Mouse (Mus musculus) mouse embryonic stem cell (cell line): ENCODE measurements around the gene Fbxw10.

Source experiments
- in situ Hi-C, 2 experiments: fragments of 300-500 bp; cut with MboI; formaldehyde crosslinking; loops; 1 replicate in 1 of 2; 3 replicates in 1 of 2; pipeline ENCODE4 v1.14.3; 2019 to 2020; ENCODE audit warnings: low sequenced_read_pairs in 2 of 2, low pct_unique_long_range_greater_than_20kb in 1 of 2, mixed read lengths in 1 of 2; ENCODE audit not compliant: unreplicated experiment in 1 of 2

Fbxw10 gene

DNA sequence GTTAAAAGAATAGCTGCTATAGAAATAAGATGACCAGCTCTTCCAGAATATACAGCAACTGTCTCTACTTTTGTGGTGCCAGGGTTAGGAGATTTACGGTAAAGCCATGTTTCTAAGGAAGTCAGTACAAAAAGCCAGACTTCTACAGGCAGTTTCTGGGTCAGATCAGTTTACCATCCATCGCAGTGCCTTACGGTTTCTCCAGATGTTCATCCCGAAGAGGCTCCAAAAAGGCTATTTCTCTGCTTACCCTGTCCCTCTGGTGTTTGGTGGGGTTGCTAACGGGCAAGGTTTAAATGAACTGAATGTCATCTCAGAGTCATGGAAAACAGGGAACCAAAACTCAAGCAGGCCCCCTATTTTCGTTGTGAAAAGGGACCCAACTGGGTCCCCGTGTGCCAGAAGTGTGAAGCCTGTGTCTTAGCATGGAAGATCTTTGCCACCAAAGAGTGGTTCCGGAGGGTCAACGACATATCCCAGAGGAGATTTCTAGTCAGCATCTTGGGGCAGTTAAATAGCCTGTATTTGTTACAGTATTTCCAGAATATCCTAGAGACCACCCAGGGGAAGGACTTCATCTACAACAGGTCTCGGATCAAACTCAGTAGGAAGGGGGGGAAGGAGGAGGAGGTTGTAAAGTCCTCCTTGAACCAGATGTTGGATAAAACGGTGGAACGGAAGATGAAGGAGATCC lies at the start of gene Fbxw10:
Fbxw10 (plus strand) TSS at position 109 of the 694 bp plus-strand sequence.
- in situ Hi-C loops: no loop called here

DNA sequence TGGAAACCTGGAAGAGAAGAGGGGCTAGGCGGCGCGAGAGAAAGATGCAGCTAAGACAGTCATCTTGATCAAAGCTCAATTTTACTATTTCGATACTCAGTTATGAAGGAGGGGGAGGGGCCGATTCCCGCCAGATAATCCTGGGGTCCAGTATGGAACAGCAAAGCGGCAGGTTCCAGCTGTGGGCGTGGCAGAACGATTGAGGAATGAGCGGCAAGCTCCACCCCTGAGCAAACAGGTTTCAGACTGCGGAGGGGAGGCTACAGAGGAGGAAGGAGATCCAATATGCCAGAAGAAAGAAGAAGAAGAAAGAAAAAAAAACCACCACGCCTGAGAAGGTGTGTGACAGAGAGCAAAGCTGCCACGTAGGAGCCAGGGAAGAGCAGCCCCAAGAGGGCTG lies 42.8 kb upstream of the Fbxw10 start:
- in situ Hi-C loops: no loop called here

DNA sequence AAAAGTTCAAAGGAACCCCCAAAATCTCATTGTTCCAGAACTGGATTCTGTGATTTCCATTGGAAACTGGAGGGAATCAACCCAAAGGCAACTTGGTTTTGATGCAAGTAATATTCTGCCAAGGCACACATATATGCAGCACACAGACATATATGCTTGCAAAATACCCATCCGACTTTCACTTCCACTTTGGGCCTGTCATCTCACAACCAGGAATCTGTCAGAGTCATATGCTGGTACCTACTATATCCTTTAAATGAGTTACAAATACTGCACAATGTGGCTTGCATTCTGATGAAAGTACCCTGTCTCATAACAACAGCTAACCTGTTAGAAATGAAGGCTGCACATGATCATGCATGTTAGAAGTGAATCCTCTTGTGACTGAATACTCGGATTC lies 38.9 kb upstream of the Fbxw10 start:
- in situ Hi-C loops: no loop called here

DNA sequence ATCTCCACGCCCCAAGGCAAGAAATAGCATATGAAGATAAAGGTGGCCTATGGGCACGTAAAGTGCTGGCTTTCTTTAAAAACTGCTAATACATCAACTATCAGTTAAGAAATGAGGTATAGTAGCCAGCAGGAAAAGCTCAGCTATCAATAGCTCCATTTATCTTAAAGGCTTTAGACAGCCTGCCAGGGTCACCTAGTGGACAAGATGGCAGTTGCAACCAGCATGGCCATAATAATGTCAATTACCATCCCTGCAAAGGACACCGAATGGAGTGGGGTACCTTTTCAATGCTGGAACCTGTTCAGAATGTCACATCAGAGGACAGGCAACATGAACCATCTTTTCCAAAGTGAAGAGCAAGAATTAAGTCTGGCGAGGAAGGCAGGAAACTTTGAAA lies 37.7 kb upstream of the Fbxw10 start:
- in situ Hi-C loops: no loop called here

DNA sequence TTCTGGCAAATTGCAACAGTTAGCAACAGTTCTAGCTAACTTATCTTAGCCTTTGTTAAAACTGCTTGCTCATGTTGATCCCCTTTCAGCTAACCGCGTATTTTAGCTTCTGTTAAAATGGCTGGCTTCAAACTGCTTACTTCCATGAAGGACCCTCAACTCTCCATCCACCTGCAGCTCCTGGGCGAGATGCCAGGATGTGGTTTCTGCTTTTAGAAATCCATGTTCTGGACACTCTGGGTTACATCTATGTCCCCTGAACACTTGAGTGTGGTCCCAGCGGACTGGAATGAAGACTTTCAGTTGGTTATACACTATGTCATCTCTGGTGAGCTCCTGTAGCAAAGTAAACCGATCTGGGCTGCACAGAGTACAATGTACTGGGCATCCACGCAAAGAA lies 34.6 kb upstream of the Fbxw10 start:
- in situ Hi-C loops: no loop called here

DNA sequence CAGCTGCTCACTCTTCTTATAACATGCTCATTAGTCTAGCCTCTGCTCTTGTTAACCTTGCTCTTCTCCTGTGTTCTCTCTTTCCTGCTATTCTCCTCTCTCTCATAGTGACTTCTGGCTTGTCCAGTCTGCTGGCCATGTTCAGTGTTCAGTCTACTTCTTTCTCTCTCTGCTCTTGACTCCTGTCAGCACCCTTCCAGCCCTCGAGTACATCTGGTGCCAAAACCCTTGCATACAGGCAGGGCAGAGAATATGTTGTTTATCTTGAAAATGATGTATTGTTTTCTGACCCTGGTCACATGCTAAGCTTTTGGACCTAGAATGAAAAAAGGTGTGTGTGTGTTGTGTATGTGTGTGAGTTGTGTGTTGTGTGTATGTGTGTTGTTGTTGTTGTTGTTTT lies 33.4 kb upstream of the Fbxw10 start:
- in situ Hi-C loops: no loop called here

DNA sequence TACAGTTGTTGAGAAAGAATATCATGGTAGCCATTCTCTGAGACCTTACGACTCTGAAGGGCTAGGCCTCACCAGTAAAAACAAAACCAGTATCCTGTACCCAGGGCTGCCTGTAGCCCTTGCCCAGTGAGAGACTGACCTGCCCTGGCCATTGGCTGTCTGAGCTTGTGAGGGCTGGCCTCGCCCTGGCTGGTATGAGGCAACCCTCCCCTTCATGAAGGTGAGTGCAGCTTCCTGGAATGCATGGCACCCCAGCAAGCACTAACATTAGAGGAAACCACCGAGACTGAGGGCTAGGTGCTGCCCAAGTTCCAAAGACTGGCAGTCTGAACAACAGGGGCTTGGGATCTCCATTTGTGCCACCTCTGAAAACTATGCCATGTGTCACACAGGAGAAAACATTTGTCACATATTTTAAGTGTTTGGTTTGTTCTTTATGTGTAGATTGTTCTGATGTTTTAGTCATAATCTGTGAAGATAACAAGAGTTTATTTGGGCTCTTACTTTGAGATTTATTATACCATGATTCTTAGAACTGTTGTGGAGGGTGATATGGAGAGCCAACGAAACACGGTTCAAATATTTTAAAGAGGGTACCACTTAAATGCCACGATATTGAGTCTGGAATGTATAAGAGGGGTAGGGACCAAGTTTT lies 32.8 kb upstream of the Fbxw10 start:
- in situ Hi-C loops: no loop called here

DNA sequence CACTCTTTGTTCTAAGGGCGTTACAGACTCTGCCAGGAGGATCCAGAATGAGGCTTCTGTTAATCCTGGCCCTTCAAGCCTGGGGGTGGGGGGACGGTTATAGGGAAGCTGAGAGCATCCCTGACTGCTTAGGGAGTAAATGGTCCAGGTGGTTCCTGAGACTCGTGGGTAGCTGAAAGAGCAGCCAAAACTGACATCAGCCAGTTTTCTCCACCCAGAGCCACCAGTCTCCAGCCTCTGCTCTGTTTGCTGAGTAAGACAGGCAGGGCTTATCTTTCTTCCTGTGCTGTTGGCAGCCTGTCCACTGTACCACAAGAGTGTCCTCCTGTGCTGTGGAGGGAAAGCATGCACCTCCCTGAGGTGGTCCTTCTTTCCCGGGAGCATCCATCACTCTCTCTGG lies 32.2 kb upstream of the Fbxw10 start:
- in situ Hi-C loops: no loop called here

DNA sequence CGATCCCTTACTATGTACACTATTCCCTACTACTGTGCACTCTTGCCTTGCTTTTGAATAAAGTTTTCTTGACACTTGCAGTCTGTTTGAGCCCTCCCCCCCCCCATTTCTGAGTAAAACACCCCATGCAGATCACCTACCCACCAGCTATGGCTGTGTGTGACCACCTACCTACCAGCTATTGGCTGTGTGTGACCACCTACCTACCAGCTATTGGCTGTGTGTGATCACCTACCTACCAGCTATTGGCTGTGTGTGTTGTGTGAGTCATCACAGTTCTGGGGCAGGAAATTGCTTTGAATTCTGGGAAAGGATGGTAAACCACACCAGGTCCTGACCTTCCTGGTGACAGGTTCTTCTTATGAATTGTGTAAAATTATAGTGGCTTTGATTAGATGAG lies 31.4 kb upstream of the Fbxw10 start:
- in situ Hi-C loops: no loop called here

DNA sequence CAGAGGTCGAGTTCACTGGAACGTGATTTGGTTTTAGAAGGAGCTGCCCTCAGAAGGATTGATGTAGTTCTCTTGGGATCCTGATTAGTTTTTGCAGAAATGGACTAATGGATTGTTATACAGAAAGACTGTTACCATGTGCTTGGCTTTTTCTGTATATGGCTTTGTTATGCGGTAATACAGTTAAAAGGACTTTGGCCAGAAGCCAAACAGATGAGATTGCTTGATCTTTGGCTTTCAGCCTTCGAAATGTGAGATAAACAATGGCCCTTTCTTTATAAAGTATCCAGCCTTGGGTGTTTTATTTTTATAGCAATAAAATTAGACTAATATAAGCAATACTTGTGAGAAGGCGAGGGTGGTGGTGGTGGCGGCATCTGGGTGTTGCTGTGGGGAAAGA lies 30.3 kb upstream of the Fbxw10 start:
- in situ Hi-C loops: no loop called here

DNA sequence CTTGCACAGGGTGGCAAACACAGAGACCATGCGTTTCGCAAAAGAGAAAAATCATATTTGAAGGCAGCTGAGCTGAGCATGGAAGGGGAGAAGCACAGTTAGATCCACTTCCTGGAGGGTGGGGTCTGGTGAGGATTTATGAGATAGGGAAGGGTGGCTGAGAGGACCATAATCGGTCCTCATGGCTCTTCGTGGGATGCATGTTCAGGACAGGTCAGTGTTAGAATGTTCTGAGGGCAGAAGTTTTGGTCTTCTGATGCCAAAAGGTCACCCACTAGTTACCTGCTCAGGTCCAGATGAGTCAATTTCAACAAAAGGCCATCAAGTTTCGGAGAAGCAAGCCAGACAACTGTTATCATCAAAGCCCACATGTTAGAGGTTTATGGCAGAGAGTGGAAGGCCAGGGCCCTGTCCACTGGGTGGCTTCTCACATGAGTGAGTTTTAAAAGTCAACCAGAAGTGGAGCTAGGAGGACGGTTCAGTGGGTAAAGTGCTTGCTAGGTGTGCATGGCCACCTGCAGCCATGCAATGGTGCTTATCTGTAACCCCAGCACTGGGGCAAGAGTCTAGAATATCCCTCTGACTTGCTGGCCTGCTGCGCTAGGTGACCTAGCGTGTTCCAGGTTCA lies 27.7 kb upstream of the Fbxw10 start:
- in situ Hi-C loops: no loop called here

DNA sequence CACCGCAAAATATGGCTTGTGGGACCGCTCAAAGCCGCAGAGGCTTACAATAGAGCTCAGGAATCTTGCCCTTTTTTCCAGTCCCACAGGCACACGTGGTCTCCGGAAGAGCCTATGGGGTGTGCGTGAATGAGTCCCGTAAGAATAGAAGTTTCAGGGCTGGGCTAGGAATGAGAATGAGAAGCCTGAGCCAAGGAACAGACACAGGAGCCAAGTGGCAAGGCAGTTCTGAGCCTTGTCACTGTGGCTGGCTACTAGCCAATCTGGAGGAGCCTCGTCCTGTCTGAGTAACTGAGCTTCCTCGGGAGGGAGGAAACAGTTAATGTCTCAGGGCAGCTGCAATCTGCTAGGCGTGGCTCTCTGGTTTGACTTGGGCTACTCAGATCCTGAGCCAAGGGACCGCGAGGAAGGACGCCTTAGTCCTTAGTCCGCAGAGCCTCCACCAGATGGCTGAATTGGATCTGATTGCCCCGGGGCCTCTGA lies 26.8 kb upstream of the Fbxw10 start, which contains the start of gene Trim16:
Trim16 (plus strand) TSS at position 173 of the 483 bp plus-strand sequence.
- in situ Hi-C loops: no loop called here

DNA sequence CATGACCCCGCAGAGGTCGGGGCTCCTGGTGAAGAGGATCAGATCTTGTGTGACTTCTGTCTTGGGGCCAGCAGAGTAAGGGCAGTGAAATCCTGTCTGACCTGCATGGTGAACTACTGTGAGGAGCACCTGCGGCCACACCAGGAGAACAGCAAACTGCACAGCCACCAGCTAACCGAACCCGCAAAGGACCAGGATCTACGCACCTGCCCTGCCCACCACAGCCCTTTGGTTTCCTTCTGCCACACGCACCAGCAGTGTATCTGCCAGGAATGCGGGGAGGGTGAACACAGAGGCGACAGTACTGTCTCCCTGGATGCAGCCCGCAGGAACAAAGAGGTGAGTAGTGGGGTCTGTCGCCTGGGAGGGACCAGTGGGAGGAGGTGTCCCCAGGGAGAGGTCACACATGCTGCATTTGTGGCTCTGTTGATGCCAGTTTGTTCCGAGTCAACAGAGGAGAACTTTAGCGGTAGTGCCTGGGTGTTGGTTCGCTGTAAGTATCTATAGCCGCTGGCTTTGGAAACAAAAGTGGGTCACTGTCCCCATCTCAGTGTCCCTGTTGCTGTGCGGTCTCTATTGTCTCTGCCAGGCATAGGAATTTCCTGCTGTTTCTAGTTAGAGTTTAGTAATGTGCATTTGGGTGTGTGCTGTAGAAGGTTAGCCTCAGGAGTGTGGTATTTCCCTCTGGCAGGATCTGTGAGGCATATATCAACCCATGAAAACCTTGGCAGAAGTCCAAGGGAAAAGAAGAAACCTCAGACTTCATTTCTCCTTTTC lies 26.0 kb upstream of the Fbxw10 start:
- in situ Hi-C loops: no loop called here

DNA sequence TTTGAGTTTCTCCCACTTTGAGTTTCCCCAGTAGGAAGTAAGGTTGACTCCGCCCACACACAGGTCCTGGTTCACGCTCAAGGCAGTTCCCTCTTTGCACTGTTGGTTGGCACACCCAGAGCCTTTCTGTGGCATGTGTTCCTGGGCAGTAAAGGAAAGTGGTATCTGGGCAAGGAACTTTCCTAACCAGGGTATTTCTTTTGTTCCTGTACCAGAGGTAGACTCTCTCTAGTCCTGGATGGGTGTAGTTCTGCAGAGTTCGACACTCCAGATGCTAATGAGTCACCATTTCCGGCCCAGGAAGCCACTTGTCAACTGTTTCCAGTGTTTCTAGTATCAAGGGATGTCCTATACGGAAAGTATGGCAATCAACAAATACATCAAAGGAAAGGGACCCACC lies 25.0 kb upstream of the Fbxw10 start:
- in situ Hi-C loops: no loop called here

DNA sequence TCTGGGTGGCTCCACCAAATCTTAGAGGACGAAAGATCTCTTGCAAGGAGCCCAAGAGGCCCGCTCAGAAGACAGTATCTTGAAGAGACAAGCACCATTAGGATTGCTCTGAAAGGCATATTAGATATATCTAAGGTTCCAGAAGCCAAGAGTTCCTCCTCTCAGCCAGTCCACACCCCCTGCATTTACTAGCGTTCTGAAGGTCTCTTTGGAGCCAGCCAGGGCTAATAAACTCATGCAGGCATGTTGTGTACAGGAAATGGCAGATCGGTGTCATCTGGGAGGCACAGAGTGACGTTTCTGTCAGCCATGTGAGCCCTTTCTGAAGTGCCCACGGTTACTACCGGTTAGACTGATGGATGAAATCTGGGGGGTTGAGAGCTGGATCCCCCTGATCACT lies 22.7 kb upstream of the Fbxw10 start:
- in situ Hi-C loops: no loop called here

DNA sequence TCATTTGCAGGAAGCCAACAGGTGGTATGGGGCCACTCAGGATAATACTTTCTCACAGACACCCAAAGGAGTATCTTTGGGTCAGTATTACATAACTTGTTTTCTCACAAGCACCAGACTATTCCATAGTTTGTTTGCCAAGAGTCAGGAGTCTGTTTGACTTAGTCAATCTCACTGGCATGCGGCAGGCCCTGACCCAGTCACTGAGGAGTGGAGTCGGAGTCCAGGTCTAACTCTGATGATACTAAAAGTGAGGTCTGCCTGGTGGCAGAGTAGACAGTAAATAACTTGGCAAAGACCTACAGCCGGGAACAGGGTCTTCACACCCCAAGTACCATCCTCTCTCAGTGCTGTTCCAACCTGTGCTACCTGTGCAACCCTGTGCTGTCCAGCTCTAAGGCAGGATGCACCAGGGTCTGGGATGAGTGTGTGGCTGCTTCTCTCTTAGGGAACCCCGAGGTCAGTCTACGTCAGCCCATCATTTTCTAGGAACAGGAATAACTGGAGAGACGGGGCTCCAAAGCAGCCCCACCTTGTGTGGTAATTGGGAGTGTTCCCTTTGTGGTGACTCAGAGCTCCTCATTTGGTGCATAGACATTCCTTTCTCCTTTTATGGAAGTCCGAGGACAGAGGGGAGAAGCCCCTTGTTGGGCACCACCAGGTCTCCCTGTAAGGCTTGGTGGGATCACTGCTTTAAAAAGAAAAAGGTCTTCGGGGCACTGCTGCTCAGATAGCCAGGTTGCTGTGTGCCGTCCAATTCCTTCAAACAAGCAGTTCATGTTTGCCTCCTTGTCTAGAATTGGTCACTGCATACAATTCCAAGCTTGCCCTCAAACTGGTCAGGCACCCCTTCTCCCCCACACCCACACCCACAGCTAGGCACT lies 21.4 kb upstream of the Fbxw10 start:
- in situ Hi-C loops: no loop called here

DNA sequence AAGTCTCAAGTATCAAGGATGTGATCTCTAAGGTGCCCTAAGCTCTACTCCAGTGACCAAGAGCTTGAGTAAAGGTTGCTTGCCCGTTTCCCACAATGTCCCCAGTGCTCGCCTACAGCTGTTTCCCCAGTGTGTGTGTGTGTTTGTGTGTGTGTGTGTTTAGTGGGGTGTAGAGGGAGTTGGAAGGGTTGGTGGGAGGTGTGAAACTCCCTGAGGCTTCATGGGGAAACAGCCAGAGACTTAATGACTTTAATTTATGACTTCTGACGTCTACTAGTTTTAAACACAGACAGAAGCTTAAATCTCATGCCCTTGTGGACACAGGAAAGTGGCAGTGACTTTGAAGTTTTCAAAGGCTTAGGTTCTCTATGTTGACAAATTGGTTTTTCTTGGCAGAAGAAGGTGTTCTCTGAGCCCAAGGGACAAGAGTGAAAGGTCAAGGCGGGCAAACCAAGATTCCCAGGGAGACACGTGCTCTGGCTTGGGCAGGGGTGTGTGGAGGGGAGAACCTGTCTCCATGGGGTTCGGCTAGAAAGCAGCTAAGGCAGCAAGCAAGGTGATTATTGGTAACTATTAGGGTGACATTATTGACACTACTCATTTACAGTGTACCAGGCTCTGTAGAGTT lies 20.6 kb upstream of the Fbxw10 start:
- in situ Hi-C loops: no loop called here

DNA sequence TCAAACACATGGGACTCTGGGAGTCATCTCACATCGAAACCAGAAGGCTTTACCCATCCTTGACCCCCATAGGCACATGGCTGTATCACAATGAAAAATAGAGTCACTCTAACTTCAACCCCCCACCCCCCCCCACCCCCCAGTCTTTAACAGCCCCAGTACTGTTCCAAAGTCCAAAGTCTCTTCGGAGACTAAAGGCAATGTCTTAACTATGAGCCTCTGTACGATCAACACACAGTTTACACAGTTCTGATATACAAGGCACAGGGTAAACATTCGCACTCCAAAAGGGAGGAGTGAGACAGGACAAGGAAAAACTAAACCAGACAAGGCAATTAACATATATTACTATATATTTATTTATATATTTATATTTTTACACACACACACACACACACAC lies 19.7 kb upstream of the Fbxw10 start:
- in situ Hi-C loops: no loop called here
